Mouse (Mus musculus): Measurements from ENCODE around the gene Cdrt4.

- TF ChIP-seq CTCF (IDR thresholded peaks at IDR 0.05; ENCODE audit: control insufficient read depth, insufficient read depth, low read length) (no peak), POLR2A (IDR thresholded peaks at IDR 0.05; ENCODE audit: borderline replicate concordance, control insufficient read depth, low read depth, low read length) (no peak)
Measured at GRCm38 (mm10) chr11:63028131-63028530, 77.1 kb downstream of the Cdrt4 start.
